Mouse (Mus musculus): ENCODE data around the gene Zfp668. TPM values are rescaled to one million over a fixed set of nuclear protein-coding genes. Genes with fewer than 3 reads are reported as not detected.

Zfp668 gene
- total RNA-seq (2021), result 1 to 10 TPM; 3.4 to 4.1 TPM
- 2.2 and 2.7 TPM in 2 replicates for polyA plus RNA-seq (2012; rRNA removed)
- long read RNA-seq, full-length matches to known transcripts, result 3 of 3 reads
- long read RNA-seq, partial matches to known transcripts, result 0 of 3 reads
- long read RNA-seq, other reads (novel, unspliced or antisense), result 0 of 3 reads

DNA sequence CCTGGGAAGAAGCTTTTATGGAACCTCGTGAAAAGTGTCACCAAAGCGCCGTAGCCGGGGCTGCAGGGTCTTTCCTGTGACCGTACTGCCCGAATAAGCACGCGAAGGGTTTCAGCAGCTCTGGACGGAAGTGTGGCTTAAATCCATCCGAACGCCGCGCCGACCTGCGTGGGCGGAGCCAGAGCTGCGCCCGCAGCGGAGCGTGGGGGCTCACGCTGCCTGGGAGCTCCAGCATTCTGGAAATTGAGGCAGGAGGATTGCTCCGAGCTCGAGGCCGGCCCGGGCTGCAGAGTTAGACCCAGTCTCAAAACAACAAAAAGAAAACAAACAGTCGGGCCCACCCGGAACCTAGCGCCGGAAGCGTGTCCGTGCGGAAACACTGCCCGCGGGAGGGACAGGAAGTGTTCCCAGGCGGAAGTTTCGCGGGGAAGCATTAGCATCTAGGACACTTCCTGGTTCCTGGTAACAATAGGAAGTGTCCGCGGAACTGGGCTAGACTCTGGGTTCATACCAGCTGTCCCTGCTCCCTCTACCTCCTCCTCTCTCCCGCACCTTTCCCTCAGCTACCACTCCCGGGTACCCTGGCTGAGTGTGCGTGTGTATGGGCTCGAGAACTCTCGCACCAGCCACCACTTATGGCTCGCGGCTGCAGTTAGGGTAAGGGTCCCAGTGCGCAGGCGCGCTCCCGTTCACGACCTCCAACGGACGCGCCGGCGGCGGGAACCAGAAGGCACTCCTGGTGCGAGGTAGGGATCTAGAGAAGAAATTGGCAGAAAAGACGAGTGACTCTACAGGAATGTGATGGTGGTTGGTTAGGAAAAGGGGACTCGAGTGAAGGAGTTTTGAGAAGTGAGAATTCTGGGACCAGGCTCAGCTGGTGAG is at the start of gene Zfp668:
Zfp668 (minus strand) TSS at position 362 of the 882 bp plus-strand sequence.
- no peaks in the 10 kb centered on the region; the same call in 1 of the 2 replicates for H3K36me3 ChIP-seq (ENCODE audit: control insufficient read depth, insufficient read depth, low read length)
- H3K79me2 ChIP-seq (replicated peaks; ENCODE audit: control insufficient read depth, insufficient read depth, low read length), result peaks cover 2% of the 10 kb centered on the region; the same call in 1 of the 2 replicates
- H3K27me3 ChIP-seq (ENCODE audit: control insufficient read depth, insufficient read depth, low read length), result no peaks in the 10 kb centered on the region
- WGBS, result under 1% methylated on average over 60 of the region's 60 CpGs
- peak; percentile 91 to 92 for DNase-seq
- peak within 1 kb of the TSS; percentile 98 for H3K4me3 ChIP-seq
- TF ChIP-seq CTCF (IDR thresholded peaks at IDR 0.05) (no peak), EP300 (IDR thresholded peaks at IDR 0.05; ENCODE audit: insufficient read depth, low read depth, low read length) (peak; percentile 93; the same call in 1 of the 2 replicates), POLR2A (IDR thresholded peaks at IDR 0.05; ENCODE audit: insufficient read depth, low read depth, low read length) (peak; percentile 82)
- H3K27ac ChIP-seq, result peak within 1 kb of the TSS; percentile 94
- H3K4me1 ChIP-seq (ENCODE audit: control insufficient read depth, insufficient read depth, low read length), result peaks cover 3% of the 10 kb centered on the region
- peak within 1 kb of the TSS; percentile 92 for H3K9ac ChIP-seq (ENCODE audit: low read depth, low read length)
- intact Hi-C loops (cut with DNase I), result loop anchor here (1.0 to 5.0 kb wide), 5 partner anchors 36 to 399 kb away; partner anchors contain the start of genes Fbrs, Hsd3b7, Kat8 and Setd1a

DNA sequence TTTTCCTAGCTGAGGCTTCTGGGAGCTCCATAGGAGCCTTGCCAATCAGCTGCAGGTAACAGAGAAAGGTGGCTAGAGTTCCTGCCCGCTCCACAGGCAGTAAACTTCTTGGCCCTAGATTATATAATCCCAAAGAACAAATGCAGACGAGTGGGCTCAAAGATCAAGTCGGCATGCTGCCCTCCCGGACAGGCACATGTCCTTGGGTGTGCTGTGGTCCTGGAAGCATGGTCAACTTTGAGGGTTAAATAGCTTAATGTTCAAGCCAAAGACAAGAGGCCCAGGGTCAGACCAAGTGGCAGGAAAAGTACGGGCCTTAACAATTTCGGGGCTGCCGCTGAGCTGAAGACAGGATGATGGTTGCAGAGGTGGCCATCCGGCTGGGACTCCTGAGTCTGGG is 49.4 kb upstream of the Zfp668 start:
- Histone ChIP-seq H3K4me1 (ENCODE audit: control insufficient read depth, insufficient read depth, low read length) (no peaks in the 10 kb centered on the region), H3K4me3 (no peak overlapping the region), H3K27me3 (ENCODE audit: control insufficient read depth, insufficient read depth, low read length) (peaks cover 2% of the 10 kb centered on the region; the same call in 1 of the 2 replicates), H3K9ac (ENCODE audit: low read depth, low read length) (no peak overlapping the region), H3K79me2 (replicated peaks; ENCODE audit: control insufficient read depth, insufficient read depth, low read length) (no peaks in the 10 kb centered on the region), H3K36me3 (ENCODE audit: control insufficient read depth, insufficient read depth, low read length) (no peaks in the 10 kb centered on the region), H3K27ac (no peak overlapping the region)
- no peak for DNase-seq
- intact Hi-C loops (cut with DNase I), result no loop called here
- TF ChIP-seq EP300 (IDR thresholded peaks at IDR 0.05; ENCODE audit: insufficient read depth, low read depth, low read length), result no peak
- TF ChIP-seq CTCF (IDR thresholded peaks at IDR 0.05), result no peak
- TF ChIP-seq POLR2A (IDR thresholded peaks at IDR 0.05; ENCODE audit: insufficient read depth, low read depth, low read length), result no peak
- 89% methylated on average over 8 of the region's 8 CpGs for WGBS

DNA sequence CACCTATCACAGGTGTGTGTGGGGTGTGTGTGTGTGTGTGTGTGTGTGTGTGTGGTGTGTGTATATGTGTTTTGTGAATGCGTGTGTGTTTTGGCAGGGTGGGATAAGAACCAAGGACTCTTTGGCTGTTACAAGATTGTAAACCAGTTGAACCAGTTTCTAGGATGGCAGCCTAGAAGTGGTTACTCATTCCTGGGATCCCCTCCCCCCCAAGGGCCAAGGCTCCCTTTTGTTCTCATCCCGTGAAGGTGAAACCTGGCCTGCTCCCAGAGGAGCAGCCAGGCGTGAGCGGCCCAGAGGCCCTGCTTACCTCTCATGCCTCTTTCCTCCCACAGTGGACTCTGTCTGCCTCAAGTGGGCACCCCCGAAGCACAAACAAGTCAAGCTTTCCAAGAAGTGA is 48.6 kb upstream of the Zfp668 start:
- 85% methylated on average over 5 of the region's 5 CpGs for WGBS
- TF ChIP-seq POLR2A (IDR thresholded peaks at IDR 0.05; ENCODE audit: insufficient read depth, low read depth, low read length), result no peak
- no peak for TF ChIP-seq EP300 (IDR thresholded peaks at IDR 0.05; ENCODE audit: insufficient read depth, low read depth, low read length)
- TF ChIP-seq CTCF (IDR thresholded peaks at IDR 0.05), result no peak

DNA sequence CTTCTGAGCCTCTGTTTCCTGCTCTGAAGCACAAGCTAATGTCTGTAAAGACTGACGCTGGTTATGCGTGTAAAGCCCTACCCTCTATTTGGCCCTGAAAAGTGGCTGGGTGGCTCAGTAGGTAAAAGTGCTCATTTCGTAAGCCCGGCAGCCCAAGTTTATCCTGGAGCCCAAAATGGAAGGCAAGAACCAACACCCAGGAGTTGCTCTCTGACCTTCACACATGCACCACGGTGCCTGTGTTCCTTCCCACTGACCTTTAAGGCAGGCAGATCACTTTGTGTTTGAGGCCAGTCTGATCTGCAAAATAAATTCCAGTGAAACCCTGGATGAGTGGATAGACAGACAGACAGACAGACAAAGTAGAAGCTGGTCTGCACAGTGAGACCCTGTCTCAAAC is 47.1 kb upstream of the Zfp668 start:
- intact Hi-C loops (cut with DNase I), result no loop called here
- 91% methylated on average over 5 of the region's 5 CpGs for WGBS
- Histone ChIP-seq H3K27ac (no peak overlapping the region), H3K4me3 (no peak overlapping the region), H3K27me3 (ENCODE audit: control insufficient read depth, insufficient read depth, low read length) (peaks cover 2% of the 10 kb centered on the region; the same call in 1 of the 2 replicates), H3K9ac (ENCODE audit: low read depth, low read length) (no peak overlapping the region), H3K36me3 (ENCODE audit: control insufficient read depth, insufficient read depth, low read length) (no peaks in the 10 kb centered on the region), H3K4me1 (ENCODE audit: control insufficient read depth, insufficient read depth, low read length) (no peaks in the 10 kb centered on the region), H3K79me2 (replicated peaks; ENCODE audit: control insufficient read depth, insufficient read depth, low read length) (no peaks in the 10 kb centered on the region)
- no peak for DNase-seq
- no peak for TF ChIP-seq POLR2A (IDR thresholded peaks at IDR 0.05; ENCODE audit: insufficient read depth, low read depth, low read length)
- TF ChIP-seq CTCF (IDR thresholded peaks at IDR 0.05), result no peak

More for the DNA sequence above, 48.6 kb upstream of the Zfp668 start:
- DNase-seq, result no peak
- Histone ChIP-seq H3K79me2 (replicated peaks; ENCODE audit: control insufficient read depth, insufficient read depth, low read length) (no peaks in the 10 kb centered on the region), H3K27me3 (ENCODE audit: control insufficient read depth, insufficient read depth, low read length) (peaks cover 2% of the 10 kb centered on the region; the same call in 1 of the 2 replicates), H3K36me3 (ENCODE audit: control insufficient read depth, insufficient read depth, low read length) (no peaks in the 10 kb centered on the region), H3K27ac (no peak overlapping the region), H3K4me1 (ENCODE audit: control insufficient read depth, insufficient read depth, low read length) (no peaks in the 10 kb centered on the region), H3K4me3 (no peak overlapping the region), H3K9ac (ENCODE audit: low read depth, low read length) (no peak overlapping the region)
- intact Hi-C loops (cut with DNase I), result no loop called here

DNA sequence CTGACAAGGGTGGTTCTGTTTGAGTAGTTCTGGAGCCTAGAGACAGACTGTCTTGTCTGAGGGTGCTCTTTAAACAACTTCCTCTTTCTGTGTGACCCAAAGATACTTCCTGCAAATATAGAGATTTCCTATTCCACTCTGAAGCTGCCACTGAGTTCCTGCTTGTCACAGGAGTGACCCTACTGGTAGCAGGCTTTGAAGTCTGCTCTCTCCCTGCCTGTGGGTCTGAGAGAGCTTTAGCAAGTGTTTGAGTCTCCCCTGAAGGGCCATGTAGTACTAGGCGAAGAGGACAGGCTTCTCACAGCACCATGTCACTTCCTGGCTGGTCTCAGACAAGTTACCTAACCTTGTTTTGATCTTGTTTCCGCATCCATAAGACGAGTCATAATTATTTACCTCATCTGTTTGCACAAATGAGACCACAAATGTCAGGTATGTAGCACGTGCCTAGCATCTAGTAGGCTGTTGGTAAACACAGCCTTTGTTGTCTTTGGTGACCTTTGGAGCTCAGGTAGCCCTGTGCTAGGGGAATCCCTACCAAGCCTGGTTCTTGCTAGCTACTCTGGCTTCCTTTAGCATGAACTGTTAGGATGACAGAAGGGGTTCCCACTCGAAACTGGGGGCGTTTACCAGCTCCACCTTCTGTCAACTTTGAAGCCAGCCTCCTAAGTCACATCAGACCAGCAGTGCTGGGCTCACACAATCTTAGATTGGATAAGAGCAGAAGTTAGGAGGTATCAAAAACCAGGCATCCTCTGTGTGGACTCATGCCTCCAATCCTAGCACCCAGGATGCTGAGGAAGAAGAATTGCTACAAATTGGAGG is 46.0 kb upstream of the Zfp668 start:
- H3K27ac ChIP-seq, result no peak overlapping the region
- no peaks in the 10 kb centered on the region for H3K36me3 ChIP-seq (ENCODE audit: control insufficient read depth, insufficient read depth, low read length)
- H3K4me3 ChIP-seq, result no peak overlapping the region
- no peaks in the 10 kb centered on the region for H3K4me1 ChIP-seq (ENCODE audit: control insufficient read depth, insufficient read depth, low read length)
- WGBS, result 77% methylated on average over 6 of the region's 6 CpGs
- no peaks in the 10 kb centered on the region for H3K79me2 ChIP-seq (replicated peaks; ENCODE audit: control insufficient read depth, insufficient read depth, low read length)
- no peak overlapping the region for H3K9ac ChIP-seq (ENCODE audit: low read depth, low read length)
- no peak for DNase-seq
- intact Hi-C loops (cut with DNase I), result no loop called here
- TF ChIP-seq POLR2A (IDR thresholded peaks at IDR 0.05; ENCODE audit: insufficient read depth, low read depth, low read length) (no peak), EP300 (IDR thresholded peaks at IDR 0.05; ENCODE audit: insufficient read depth, low read depth, low read length) (no peak), CTCF (IDR thresholded peaks at IDR 0.05) (no peak)
- no peaks in the 10 kb centered on the region for H3K27me3 ChIP-seq (ENCODE audit: control insufficient read depth, insufficient read depth, low read length)

All from heart, adult 2 months (tissue).